Mouse (Mus musculus) neural tube, embryonic 15.5 days (tissue): ENCODE measurements around the gene Atxn7l1. TPM values are rescaled to one million over a fixed set of nuclear protein-coding genes. Genes with fewer than 3 reads are reported as not detected.

ENCODE experiments used
- ATAC-seq: fragments of 200-750 bp; cut with Nextera tagmentation; 2 replicates; pipeline ENCODE4 v1.8.0; 2017; ENCODE audit warnings: mild to moderate bottlenecking, moderate TSS enrichment, moderate library complexity; ENCODE audit not compliant: low FRiP score
- H3K27ac ChIP-seq: fragments of 300-500 bp; sonication (generic); replicated peaks from 2 replicates; pipeline ENCODE4 v1.5.1; 2015; ENCODE audit warnings: mild to moderate bottlenecking, inconsistent platforms
- H3K27me3 ChIP-seq: fragments of 300-500 bp; sonication (generic); replicated peaks from 2 replicates; pipeline ENCODE4 v1.6.1; 2015; ENCODE audit warnings: inconsistent platforms
- H3K36me3 ChIP-seq: fragments of 300-500 bp; sonication (generic); 2 replicates; pipeline ENCODE4 v1.6.1; 2015; ENCODE audit warnings: inconsistent platforms
- H3K4me1 ChIP-seq: fragments of 300-500 bp; sonication (generic); 2 replicates; pipeline ENCODE4 v1.6.1; 2015; ENCODE audit warnings: inconsistent platforms
- H3K4me2 ChIP-seq: fragments of 300-500 bp; sonication (generic); 2 replicates; pipeline ENCODE4 v1.6.1; 2015; ENCODE audit warnings: inconsistent platforms, mild to moderate bottlenecking, moderate library complexity
- H3K4me3 ChIP-seq: fragments of 300-500 bp; sonication (generic); replicated peaks from 2 replicates; pipeline ENCODE4 v1.5.1; 2015; ENCODE audit warnings: mild to moderate bottlenecking, inconsistent platforms
- H3K9ac ChIP-seq: fragments of 300-500 bp; sonication (generic); replicated peaks from 2 replicates; pipeline ENCODE4 v1.6.1; 2015; ENCODE audit warnings: mild to moderate bottlenecking, inconsistent platforms
- H3K9me3 ChIP-seq: fragments of 300-500 bp; sonication (generic); replicated peaks from 2 replicates; pipeline ENCODE4 v1.6.1; 2016; ENCODE audit warnings: inconsistent platforms
- WGBS: fragments of 180-500 bp; shearing (Covaris S2); methylation state at CpG from one replicate; pipeline ENCODE4 v1.1.7; 2015; ENCODE audit warnings: mixed read lengths; 5-methylcytosine and 5-hydroxymethylcytosine counted together
- polyA plus RNA-seq: library from polyadenylated mRNA; unstranded; fragments of >200 nt; fragmentation: Nextera tagmentation; extraction: Ambion mirVana; gene quantifications from 2 replicates; pipeline ENCODE4 v1.2.1, GENCODE M21; 2015

The Atxn7l1 gene
- polyA plus RNA-seq, 1 experiment from 2014 or later = 19.4 TPM

DNA sequence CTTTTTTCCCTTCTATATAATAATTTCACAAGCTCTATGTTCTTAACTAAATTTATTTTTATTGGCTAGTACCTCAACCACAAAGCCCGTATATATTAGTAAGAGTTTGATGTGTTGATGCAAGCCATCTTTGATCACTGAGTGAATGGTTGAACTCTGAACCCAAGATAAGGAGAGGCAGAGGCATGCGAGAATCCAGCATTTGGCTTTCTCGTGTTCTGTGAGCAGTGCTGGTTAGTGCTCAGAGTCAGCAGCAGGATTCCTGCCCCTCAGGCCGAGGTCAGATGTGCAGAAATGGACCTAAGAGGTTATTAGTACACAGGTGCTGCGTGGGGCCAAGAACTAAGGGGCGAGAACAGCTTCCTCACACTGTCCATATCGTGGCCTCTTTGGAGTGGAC, 113.1 kb downstream of the Atxn7l1 start:
- Histone ChIP-seq H3K9ac (no peak overlapping the region), H3K9me3 (no peaks in the 10 kb centered on the region), H3K4me1 (no peaks in the 10 kb centered on the region), H3K27me3 (no peaks in the 10 kb centered on the region), H3K4me2 (no peak overlapping the region), H3K27ac (no peak overlapping the region), H3K4me3 (no peak overlapping the region), H3K36me3 (no peaks in the 10 kb centered on the region)
- ATAC-seq = no peak
- WGBS = 90% methylated on average over 7 of the region's 7 CpGs

DNA sequence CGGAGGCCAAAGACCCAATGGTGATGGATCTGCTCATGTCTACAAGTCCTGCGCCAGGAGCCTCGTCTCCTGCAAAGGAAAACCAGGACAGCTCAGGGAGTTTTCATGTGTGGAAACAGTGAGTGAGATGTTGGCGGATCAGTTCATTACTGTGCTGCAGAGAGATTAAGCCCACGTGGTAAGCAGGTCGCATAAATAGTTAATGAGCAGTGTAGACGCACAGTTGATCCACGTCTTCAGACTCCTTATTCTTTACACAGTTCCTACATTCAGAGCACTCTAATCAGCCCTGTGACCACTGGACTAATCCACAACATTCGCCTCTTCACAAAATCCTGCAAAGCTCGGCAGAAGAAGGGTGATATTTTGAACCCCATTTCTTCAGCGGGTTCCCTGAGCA, 118.4 kb downstream of the Atxn7l1 start:
- Histone ChIP-seq H3K27ac (no peak overlapping the region), H3K27me3 (no peaks in the 10 kb centered on the region), H3K9ac (no peak overlapping the region), H3K4me3 (no peak overlapping the region), H3K9me3 (no peaks in the 10 kb centered on the region), H3K36me3 (no peaks in the 10 kb centered on the region), H3K4me2 (no peak overlapping the region), H3K4me1 (no peaks in the 10 kb centered on the region)
- no peak for ATAC-seq
- WGBS = 81% methylated on average over 11 of the region's 11 CpGs

- no peak overlapping the region for H3K4me3 ChIP-seq
- H3K4me1 ChIP-seq = peaks cover 6% of the 10 kb centered on the region; the same call in 1 of the 2 replicates
- no peaks in the 10 kb centered on the region for H3K27me3 ChIP-seq
- H3K4me2 ChIP-seq = no peak overlapping the region
- no peak overlapping the region for H3K27ac ChIP-seq
- 64% methylated on average over 4 of the region's 4 CpGs for WGBS
- H3K9me3 ChIP-seq = no peaks in the 10 kb centered on the region
- H3K9ac ChIP-seq = no peak overlapping the region
- ATAC-seq = no peak
- H3K36me3 ChIP-seq = no peaks in the 10 kb centered on the region
These were observed 120.5 kb downstream of the Atxn7l1 start for GRCm38 (mm10) chr12:33267965-33268364.

- Histone ChIP-seq H3K4me2 (no peak overlapping the region), H3K4me3 (no peak overlapping the region), H3K27me3 (no peaks in the 10 kb centered on the region), H3K9me3 (no peaks in the 10 kb centered on the region), H3K9ac (no peak overlapping the region), H3K4me1 (peaks cover 13% of the 10 kb centered on the region; the same call in 1 of the 2 replicates), H3K27ac (no peak overlapping the region), H3K36me3 (no peaks in the 10 kb centered on the region)
- WGBS = 78% methylated on average over 5 of the region's 5 CpGs
- no peak for ATAC-seq
These were observed 122.2 kb downstream of the Atxn7l1 start for GRCm38 (mm10) chr12:33269743-33270142.

- no peak overlapping the region for H3K4me2 ChIP-seq
- ATAC-seq = peak; percentile 67; the same call in 1 of the 2 replicates
These were observed 124.4 kb downstream of the Atxn7l1 start for GRCm38 (mm10) chr12:33271865-33272264.

DNA sequence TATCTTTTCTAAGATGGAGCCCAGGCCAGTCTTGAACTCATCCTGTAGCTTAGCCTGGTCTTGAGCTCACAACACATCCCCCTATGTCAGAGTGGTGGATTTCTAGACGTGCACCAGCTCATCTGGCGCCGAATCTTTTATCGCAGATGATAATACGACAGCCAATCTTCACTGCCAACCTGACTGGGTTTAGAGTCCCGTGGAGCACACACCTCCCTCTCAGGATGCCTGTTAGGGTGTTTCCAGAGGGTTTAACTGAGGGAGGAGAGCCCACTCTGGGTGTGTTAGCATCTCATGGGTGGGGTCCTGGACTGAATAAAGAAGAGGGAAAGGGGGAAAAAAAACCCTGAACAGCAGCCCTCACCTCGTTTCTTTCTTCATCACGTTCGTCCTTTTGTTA, 124.9 kb downstream of the Atxn7l1 start:
- Histone ChIP-seq H3K9ac (no peak overlapping the region), H3K4me3 (no peak overlapping the region), H3K4me1 (peaks cover 13% of the 10 kb centered on the region; the same call in 1 of the 2 replicates), H3K9me3 (no peaks in the 10 kb centered on the region), H3K4me2 (no peak overlapping the region), H3K27ac (no peak overlapping the region; the same call in 1 of the 2 replicates), H3K36me3 (no peaks in the 10 kb centered on the region), H3K27me3 (no peaks in the 10 kb centered on the region)
- no peak for ATAC-seq
- WGBS = 59% methylated on average over 9 of the region's 9 CpGs

More at GRCm38 (mm10) chr12:33271865-33272264, 124.4 kb downstream of the Atxn7l1 start:
- Histone ChIP-seq H3K27me3 (no peaks in the 10 kb centered on the region), H3K36me3 (no peaks in the 10 kb centered on the region), H3K4me1 (peaks cover 13% of the 10 kb centered on the region; the same call in 1 of the 2 replicates), H3K4me3 (no peak overlapping the region), H3K9ac (no peak overlapping the region), H3K27ac (no peak overlapping the region; the same call in 1 of the 2 replicates), H3K9me3 (no peaks in the 10 kb centered on the region)
- 57% methylated on average over 12 of the region's 12 CpGs for WGBS

DNA sequence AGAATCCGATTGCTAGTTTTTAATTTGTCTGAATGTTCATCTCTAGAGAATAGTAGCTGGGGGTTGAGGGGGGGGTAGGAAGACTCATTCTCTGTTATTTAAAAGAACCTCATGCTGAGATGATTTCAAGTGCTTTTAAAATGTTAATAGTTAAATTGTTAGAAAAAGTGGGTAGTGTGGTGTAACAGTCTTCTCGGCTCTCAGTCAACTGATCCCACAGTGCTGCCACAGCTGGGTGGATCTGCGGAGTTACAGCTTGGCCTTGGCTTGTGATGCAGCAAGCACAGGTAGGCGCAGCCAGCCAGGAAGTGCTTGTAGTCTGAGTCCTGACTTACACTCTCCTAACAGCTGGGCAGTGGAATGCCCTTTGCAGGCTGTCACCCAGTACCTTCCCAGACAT, 125.7 kb downstream of the Atxn7l1 start:
- no peak overlapping the region for H3K9ac ChIP-seq
- H3K27ac ChIP-seq = no peak overlapping the region
- ATAC-seq = no peak
- 52% methylated on average over 4 of the region's 4 CpGs for WGBS
- H3K27me3 ChIP-seq = no peaks in the 10 kb centered on the region
- no peaks in the 10 kb centered on the region for H3K9me3 ChIP-seq
- no peaks in the 10 kb centered on the region for H3K36me3 ChIP-seq
- H3K4me3 ChIP-seq = no peak overlapping the region
- no peak overlapping the region for H3K4me2 ChIP-seq
- peaks cover 13% of the 10 kb centered on the region; the same call in 1 of the 2 replicates for H3K4me1 ChIP-seq

GRCm38 (mm10) chr12:33273668-33274067, 126.2 kb downstream of the Atxn7l1 start:
- WGBS = 89% methylated on average over 9 of the region's 9 CpGs
- H3K4me3 ChIP-seq = no peak overlapping the region
- H3K27me3 ChIP-seq = no peaks in the 10 kb centered on the region
- H3K9me3 ChIP-seq = no peaks in the 10 kb centered on the region
- H3K9ac ChIP-seq = no peak overlapping the region
- peaks cover 13% of the 10 kb centered on the region; the same call in 1 of the 2 replicates for H3K4me1 ChIP-seq
- no peak overlapping the region for H3K4me2 ChIP-seq
- ATAC-seq = no peak
- no peak overlapping the region for H3K27ac ChIP-seq
- no peaks in the 10 kb centered on the region for H3K36me3 ChIP-seq

DNA sequence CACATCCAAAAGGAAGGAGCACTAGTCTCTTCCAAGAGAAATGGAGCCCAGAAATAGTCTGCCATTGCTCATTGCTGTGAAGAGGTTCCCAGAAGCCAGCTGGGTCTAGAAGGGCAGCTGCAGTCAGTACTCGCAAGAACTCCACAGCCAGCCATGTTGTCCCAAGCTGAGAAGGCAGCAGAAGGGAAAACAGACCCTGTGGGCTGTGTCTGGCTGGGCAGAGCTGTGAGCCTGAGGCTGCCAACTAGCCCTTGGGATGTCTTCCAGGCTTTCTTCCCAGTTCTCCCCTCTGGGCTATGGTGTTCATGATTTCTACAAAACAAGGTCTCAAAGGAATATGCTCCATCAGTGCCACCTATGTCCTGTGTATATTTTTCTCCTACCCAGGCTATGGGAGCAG, 128.5 kb downstream of the Atxn7l1 start:
- Histone ChIP-seq H3K27ac (no peak overlapping the region), H3K9ac (no peak overlapping the region), H3K4me1 (peaks cover 13% of the 10 kb centered on the region; the same call in 1 of the 2 replicates), H3K4me3 (no peak overlapping the region), H3K36me3 (no peaks in the 10 kb centered on the region), H3K9me3 (no peaks in the 10 kb centered on the region), H3K27me3 (no peaks in the 10 kb centered on the region), H3K4me2 (no peak overlapping the region)
- WGBS = 84% methylated on average over 1 of the region's 1 CpGs
- no peak for ATAC-seq

DNA sequence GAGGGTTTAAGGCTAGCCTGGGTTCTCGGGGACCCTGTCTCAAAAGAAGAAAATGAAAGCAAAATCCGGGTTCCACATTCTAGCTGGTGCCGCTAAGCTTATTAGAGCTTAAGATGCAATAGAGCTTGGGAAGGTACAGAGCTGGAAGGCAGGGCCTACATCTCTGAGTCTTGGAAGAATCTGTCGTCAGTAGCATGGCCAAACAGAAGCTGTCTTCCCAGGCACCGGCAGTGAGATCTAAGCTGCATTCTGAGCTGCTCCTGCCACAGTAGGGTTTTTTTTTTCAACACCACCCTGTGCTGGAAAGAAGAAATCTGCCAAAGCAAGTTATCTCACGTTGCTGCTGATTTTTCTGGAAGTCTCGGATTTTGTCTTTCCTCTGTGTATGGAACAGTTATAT, 129.9 kb downstream of the Atxn7l1 start:
- no peaks in the 10 kb centered on the region for H3K27me3 ChIP-seq
- no peak overlapping the region for H3K27ac ChIP-seq
- no peak overlapping the region for H3K9ac ChIP-seq
- ATAC-seq = no peak
- WGBS = 88% methylated on average over 7 of the region's 7 CpGs
- H3K9me3 ChIP-seq = no peaks in the 10 kb centered on the region
- H3K4me3 ChIP-seq = no peak overlapping the region
- no peaks in the 10 kb centered on the region for H3K36me3 ChIP-seq
- no peak overlapping the region for H3K4me2 ChIP-seq
- peaks cover 10% of the 10 kb centered on the region; the same call in 1 of the 2 replicates for H3K4me1 ChIP-seq

DNA sequence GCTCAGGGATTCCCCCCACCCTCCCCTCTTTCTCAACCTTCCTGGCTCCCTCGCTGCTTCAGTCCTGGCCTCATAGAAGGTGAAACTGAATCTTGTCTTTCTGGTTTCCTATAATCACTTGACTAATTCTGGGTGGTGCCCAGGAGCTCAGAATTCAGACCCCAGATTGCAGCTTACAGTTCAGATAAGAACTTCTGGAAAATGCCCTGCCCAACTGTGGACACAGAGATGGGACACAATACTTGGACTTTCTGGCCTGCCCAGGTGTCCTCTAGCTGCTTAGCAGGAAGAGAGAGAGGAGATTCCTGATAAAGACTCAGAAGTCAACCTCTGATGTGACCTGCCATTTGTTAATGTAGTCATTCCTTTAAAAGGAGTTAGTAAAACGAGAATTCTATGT, 131.7 kb downstream of the Atxn7l1 start:
- H3K4me3 ChIP-seq = no peak overlapping the region
- no peaks in the 10 kb centered on the region for H3K27me3 ChIP-seq
- no peak overlapping the region for H3K27ac ChIP-seq
- H3K4me1 ChIP-seq = no peaks in the 10 kb centered on the region
- ATAC-seq = no peak
- no peaks in the 10 kb centered on the region for H3K36me3 ChIP-seq
- 78% methylated on average over 2 of the region's 2 CpGs for WGBS
- H3K9me3 ChIP-seq = no peaks in the 10 kb centered on the region
- no peak overlapping the region for H3K9ac ChIP-seq
- no peak overlapping the region for H3K4me2 ChIP-seq

GRCm38 (mm10) chr12:33280805-33281204, 133.3 kb downstream of the Atxn7l1 start:
- H3K36me3 ChIP-seq = no peaks in the 10 kb centered on the region
- no peaks in the 10 kb centered on the region for H3K27me3 ChIP-seq
- 21% methylated on average over 2 of the region's 2 CpGs for WGBS
- H3K9me3 ChIP-seq = no peaks in the 10 kb centered on the region
- H3K27ac ChIP-seq = no peak overlapping the region
- no peak; the same call in 1 of the 2 replicates for ATAC-seq
- H3K9ac ChIP-seq = no peak overlapping the region
- peaks cover 8% of the 10 kb centered on the region for H3K4me1 ChIP-seq
- H3K4me2 ChIP-seq = no peak overlapping the region
- no peak overlapping the region for H3K4me3 ChIP-seq
